Mouse (Mus musculus) frontal cortex, adult 2 months (tissue): ENCODE data around the gene Inca1. TPM values are rescaled to one million over a fixed set of nuclear protein-coding genes. Genes with fewer than 3 reads are reported as not detected.

Source experiments
- DNase-seq, 2 experiments: peaks; one replicate each; pipeline ENCODE4 v3.0.0; 2022; ENCODE audit warnings: low spot score in 1 of 2; ENCODE audit errors: extremely low spot score in 1 of 2
- polyA plus RNA-seq: library from polyadenylated mRNA; depleted of rRNA; stranded (reverse); fragments of >200 nt; gene quantifications from 2 replicates; pipeline ENCODE4 v1.2.3, GENCODE M21; 2012; rRNA removed

The Inca1 gene
- polyA plus RNA-seq, 1 experiment, result 3.5 TPM

GRCm38 (mm10) chr11:70638714-70639278 lies 61.2 kb downstream of the Inca1 start, which contains the start of gene Gp1ba:
Gp1ba (plus strand) TSS chr11:70639122.
- no peak for DNase-seq

Other genes with a start within 250 kb of the Inca1 start
- gene Med11, start 248.2 kb downstream of the Inca1 start, polyA plus RNA-seq, result 15.8 and 17.3 TPM in 2 replicates
- gene Zmynd15, start 240.7 kb downstream of the Inca1 start, polyA plus RNA-seq, result 0.57 and 0.72 TPM in 2 replicates
- gene Cxcl16, start 240.2 kb downstream of the Inca1 start, polyA plus RNA-seq, result 3.2 and 3.7 TPM in 2 replicates
- gene Tm4sf5, start 194.9 kb downstream of the Inca1 start, polyA plus RNA-seq, result 0.65 and 1.1 TPM in 2 replicates
- gene Vmo1, start 185.5 kb downstream of the Inca1 start, polyA plus RNA-seq, result 1.6 and 4.3 TPM in 2 replicates
- 0.13 TPM in 1 of 2 replicates, not detected in the other for gene Gltpd2, start 181.0 kb downstream of the Inca1 start, polyA plus RNA-seq
- gene Psmb6, start 174.8 kb downstream of the Inca1 start, polyA plus RNA-seq, result 245 and 249 TPM in 2 replicates
- not detected in 2 replicates for gene Gm40193, start 167.2 kb downstream of the Inca1 start, polyA plus RNA-seq
- 23.4 and 28.6 TPM in 2 replicates for gene Pld2, start 160.1 kb downstream of the Inca1 start, polyA plus RNA-seq
- gene Mink1, start 137.3 kb downstream of the Inca1 start, polyA plus RNA-seq, result 285 and 322 TPM in 2 replicates
- not detected in 2 replicates for gene 4930544D05Rik, start 84.3 kb downstream of the Inca1 start, polyA plus RNA-seq
- gene Chrne, start 80.9 kb downstream of the Inca1 start, polyA plus RNA-seq, result 0.30 and 0.42 TPM in 2 replicates
- gene Gp1ba, start 61.0 kb downstream of the Inca1 start, polyA plus RNA-seq, result not detected in 2 replicates
- 119 and 125 TPM in 2 replicates for gene Rnf167, start 52.9 kb downstream of the Inca1 start, polyA plus RNA-seq
- 132 and 138 TPM in 2 replicates for gene Slc25a11, start 52.7 kb downstream of the Inca1 start, polyA plus RNA-seq
- 273 and 299 TPM in 2 replicates for gene Pfn1, start 45.5 kb downstream of the Inca1 start, polyA plus RNA-seq
- 23.9 and 28.4 TPM in 2 replicates for gene Eno3, start 43.0 kb downstream of the Inca1 start, polyA plus RNA-seq
- gene Spag7, start 30.7 kb downstream of the Inca1 start, polyA plus RNA-seq, result 93.4 and 104 TPM in 2 replicates
- gene Camta2, start 12.1 kb downstream of the Inca1 start, polyA plus RNA-seq, result 95.6 and 121 TPM in 2 replicates
- 45.2 and 48.5 TPM in 2 replicates for gene Kif1c, start 393 bp upstream of the Inca1 start, polyA plus RNA-seq
- gene Zfp3, start 64.1 kb upstream of the Inca1 start, polyA plus RNA-seq, result 8.7 and 9.8 TPM in 2 replicates
- gene Scimp, start 112.4 kb upstream of the Inca1 start, polyA plus RNA-seq, result 0.08 TPM in 1 of 2 replicates, not detected in the other
- 35.3 and 40.6 TPM in 2 replicates for gene Rabep1, start 144.6 kb upstream of the Inca1 start, polyA plus RNA-seq